Mouse (Mus musculus) forebrain, postnatal 0 days (tissue): ENCODE measurements around the gene Cabp4. TPM values are rescaled to one million over a fixed set of nuclear protein-coding genes. Genes with fewer than 3 reads are reported as not detected.
"Not testable (repeated sequence)": the region's sequence is repeated elsewhere in the genome, so short reads cannot be mapped to it uniquely, and the experiment has no call there.

Source experiments
- ATAC-seq: fragments of 200-750 bp; cut with Nextera tagmentation; 2 replicates; pipeline ENCODE4 v1.8.0; 2017; ENCODE audit warnings: mild to moderate bottlenecking, moderate library complexity
- DNase-seq: peaks from one replicate; pipeline ENCODE4 v3.0.0-alpha.2; 2015
- H3K27ac ChIP-seq: fragments of 300-500 bp; sonication (generic); 2 replicates; pipeline ENCODE4 v1.5.1; 2014; ENCODE audit warnings: low read depth, mild to moderate bottlenecking, antibody characterized with exemption, low read length, moderate library complexity, mixed read lengths
- H3K27me3 ChIP-seq: fragments of 300-500 bp; sonication (generic); 2 replicates; pipeline ENCODE4 v1.6.1; 2014; ENCODE audit warnings: mild to moderate bottlenecking, low read length, mixed read lengths; ENCODE audit not compliant: insufficient read depth
- H3K36me3 ChIP-seq: fragments of 300-500 bp; sonication (generic); 2 replicates; pipeline ENCODE4 v1.6.1; 2014; ENCODE audit warnings: mild to moderate bottlenecking, moderate library complexity; ENCODE audit not compliant: insufficient read depth
- H3K4me1 ChIP-seq: fragments of 300-500 bp; sonication (generic); 2 replicates; pipeline ENCODE4 v1.6.1; 2014; ENCODE audit warnings: antibody characterized with exemption; ENCODE audit not compliant: insufficient read depth
- H3K4me2 ChIP-seq: fragments of 300-500 bp; sonication (generic); 2 replicates; pipeline ENCODE4 v1.6.1; 2014; ENCODE audit warnings: low read depth, mild to moderate bottlenecking, moderate library complexity
- H3K4me3 ChIP-seq: fragments of 300-500 bp; sonication (generic); 2 replicates; pipeline ENCODE4 v1.5.1; 2014; ENCODE audit warnings: low read depth, low read length, mixed read lengths
- H3K9ac ChIP-seq: fragments of 300-500 bp; sonication (generic); 2 replicates; pipeline ENCODE4 v1.6.1; 2014; ENCODE audit warnings: mild to moderate bottlenecking
- H3K9me3 ChIP-seq: fragments of 300-500 bp; sonication (generic); 2 replicates; pipeline ENCODE4 v1.6.1; 2016; ENCODE audit warnings: low read length
- CTCF ChIP-seq: sonication (generic); IDR thresholded peaks from 2 replicates; pipeline ENCODE4 v1.5.1; 2016; ENCODE audit warnings: antibody characterized with exemption, control low read depth, low read depth
- WGBS: fragments of 180-500 bp; shearing (Covaris S2); extraction: QIAGEN DNeasy Blood & Tissue Kit; methylation state at CpG from one replicate; pipeline ENCODE4 v1.1.7; 2014; 5-methylcytosine and 5-hydroxymethylcytosine counted together
- polyA plus RNA-seq: library from polyadenylated mRNA; unstranded; fragments of >200 nt; fragmentation: Nextera tagmentation; extraction: Ambion mirVana; gene quantifications from 2 replicates; pipeline ENCODE4 v1.2.1, GENCODE M21; 2015
- total RNA-seq: library from RNA; depleted of rRNA; stranded (reverse); fragments of >200 nt; gene quantifications from 2 replicates; pipeline ENCODE4 v1.2.3, GENCODE M21; 2014

The Cabp4 gene
- total and polyA plus RNA-seq, 2 experiments from 2014 or later, result 0.08 TPM; not detected in 1

DNA sequence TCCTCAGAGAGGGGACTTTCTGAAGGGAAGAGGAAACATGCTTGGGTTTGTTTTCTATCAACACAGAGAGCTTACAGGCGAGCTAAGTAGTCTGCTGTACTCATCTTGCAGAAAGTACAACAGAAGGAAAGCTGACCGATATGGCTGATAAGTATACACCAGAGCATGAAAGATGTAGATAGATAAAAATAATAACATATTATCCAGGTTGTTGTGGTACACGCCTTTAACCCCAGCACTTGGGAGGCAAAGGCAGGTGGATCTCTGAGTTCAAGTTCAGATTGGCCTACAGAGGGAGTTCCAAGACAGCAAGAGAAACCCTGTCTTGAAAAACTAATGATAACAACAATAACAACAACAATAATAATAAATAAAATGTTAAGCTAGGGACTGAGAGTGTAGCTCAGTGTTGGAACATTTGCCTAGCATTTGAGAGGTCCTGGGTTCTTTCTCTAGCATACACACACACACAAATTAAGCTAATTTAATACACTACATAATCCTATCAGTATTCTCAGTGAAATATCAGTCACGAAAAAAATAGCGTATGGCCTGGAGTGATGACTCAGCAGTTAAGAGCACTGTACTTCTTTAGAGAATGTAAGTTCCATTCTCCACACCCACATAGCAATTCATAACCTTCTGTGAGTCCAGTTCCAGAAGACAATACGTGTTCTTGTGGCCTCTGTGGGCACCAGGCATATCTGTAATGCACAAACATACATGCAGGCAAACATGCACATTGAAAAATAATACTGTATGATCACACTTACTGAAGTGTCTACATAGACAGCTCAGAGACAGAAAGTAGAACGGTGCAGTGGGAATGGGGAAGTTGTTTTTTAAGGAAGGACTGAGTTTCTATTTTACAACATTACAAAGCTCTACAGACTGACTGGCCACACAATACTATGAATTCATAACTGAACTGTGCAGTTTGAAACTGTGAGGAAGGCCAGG lies 21.1 kb downstream of the Cabp4 start:
- H3K27me3 ChIP-seq, result no peaks in the 10 kb centered on the region
- no peak overlapping the region for H3K27ac ChIP-seq
- TF ChIP-seq CTCF, result no peak
- H3K9ac ChIP-seq, result no peak overlapping the region
- peaks cover 10% of the 10 kb centered on the region for H3K36me3 ChIP-seq
- peaks cover 17% of the 10 kb centered on the region for H3K4me1 ChIP-seq
- no peak for ATAC-seq
- 82% methylated on average over 7 of the region's 7 CpGs for WGBS
- H3K4me2 ChIP-seq, result no peak overlapping the region
- DNase-seq, result no peak
- H3K4me3 ChIP-seq, result no peak overlapping the region
- no peaks in the 10 kb centered on the region for H3K9me3 ChIP-seq

DNA sequence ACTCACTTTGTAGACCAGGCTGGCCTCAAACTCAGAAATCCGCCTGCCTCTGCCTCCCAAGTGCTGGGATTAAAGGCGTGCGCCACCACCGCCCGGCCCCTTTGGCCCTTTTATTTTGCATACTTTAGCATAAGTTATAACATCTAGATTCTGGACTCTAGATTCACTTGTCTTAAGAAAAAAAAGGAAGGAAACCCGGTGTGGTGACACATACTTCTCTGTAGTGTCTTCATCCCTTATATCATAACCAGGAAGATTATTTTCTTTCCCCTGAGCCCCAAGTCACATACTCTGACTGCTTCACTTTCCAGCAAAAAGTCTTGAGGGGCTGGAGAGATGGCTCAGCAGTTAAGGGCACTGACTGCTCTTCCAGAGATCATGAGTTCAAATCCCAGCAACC lies 21.9 kb downstream of the Cabp4 start:
- not testable (repeated sequence) for H3K4me2 ChIP-seq

DNA sequence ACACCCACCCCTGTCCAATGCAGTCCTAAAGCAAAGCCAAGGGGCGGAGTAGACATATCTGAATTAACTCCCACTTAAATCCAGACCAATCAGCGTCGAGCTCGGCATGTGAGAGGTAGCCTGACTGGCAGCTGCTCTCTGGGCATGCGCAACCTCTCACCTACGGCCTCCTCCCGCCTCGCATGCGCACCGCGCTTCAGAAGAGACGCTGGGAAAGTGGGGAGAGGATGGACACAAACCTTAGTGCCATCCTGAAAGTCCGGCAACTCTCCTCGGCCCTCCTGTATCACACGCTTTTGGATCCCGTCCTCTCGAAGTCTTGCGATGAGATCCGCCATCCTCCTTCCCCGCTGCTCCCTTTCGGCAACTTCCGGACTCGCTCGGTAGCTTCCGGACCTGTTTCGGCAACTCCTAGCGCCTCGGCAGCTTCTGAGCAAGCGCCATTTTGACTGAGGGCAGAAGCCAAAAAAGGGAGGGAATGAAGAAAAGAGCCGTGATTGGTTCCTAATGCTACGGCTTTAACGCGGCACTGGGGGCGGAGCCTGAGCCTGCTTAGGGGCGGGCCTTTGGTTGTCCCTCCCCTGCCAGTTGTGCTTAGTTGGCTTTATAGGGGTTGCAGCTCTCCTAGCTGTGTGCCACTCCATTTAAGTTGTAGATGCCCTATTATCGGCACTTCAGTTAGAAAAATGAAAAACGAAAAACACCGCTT lies 22.6 kb downstream of the Cabp4 start:
- Histone ChIP-seq H3K36me3 (peaks cover 19% of the 10 kb centered on the region), H3K27ac (peak overlapping the region; percentile 76), H3K9me3 (no peaks in the 10 kb centered on the region), H3K9ac (peak overlapping the region; percentile 66), H3K27me3 (no peaks in the 10 kb centered on the region), H3K4me3 (peak overlapping the region; percentile 44), H3K4me1 (peaks cover 8% of the 10 kb centered on the region), H3K4me2 (peak overlapping the region; percentile 42)
- ATAC-seq (peak; percentile 85), DNase-seq (peak; percentile 99)
- WGBS, result 2% methylated on average over 38 of the region's 38 CpGs
- no peak for TF ChIP-seq CTCF

More for the DNA sequence above, 21.9 kb downstream of the Cabp4 start:
- H3K4me1 ChIP-seq, result peaks cover 14% of the 10 kb centered on the region
- H3K9ac ChIP-seq, H3K9me3 ChIP-seq, DNase-seq, H3K4me3 ChIP-seq, ATAC-seq, H3K27me3 ChIP-seq, H3K27ac ChIP-seq: not testable (repeated sequence)
- 63% methylated on average over 6 of the region's 6 CpGs for WGBS
- H3K36me3 ChIP-seq, result peaks cover 14% of the 10 kb centered on the region

DNA sequence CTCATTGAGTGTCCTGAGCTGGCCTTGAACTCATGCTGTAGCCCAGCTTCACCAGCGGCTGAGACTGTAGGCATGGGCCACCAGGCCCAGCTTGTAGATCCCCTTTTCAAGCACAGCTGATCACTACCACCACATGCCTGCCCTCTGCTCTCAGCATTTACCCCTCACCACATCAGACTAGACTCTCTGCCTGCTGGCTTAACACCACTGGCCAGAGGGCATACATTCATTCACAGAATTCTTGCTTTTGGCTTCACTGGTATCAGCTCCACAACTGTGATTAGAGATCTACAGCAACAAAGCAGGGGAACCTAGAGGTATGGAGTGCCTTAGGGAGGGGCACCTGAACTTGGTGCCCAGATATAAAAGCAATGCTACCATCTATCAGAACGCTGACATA lies 23.3 kb downstream of the Cabp4 start:
- ATAC-seq, result no peak
- peak overlapping the region; percentile 76; the same call in 1 of the 2 replicates for H3K27ac ChIP-seq
- peak overlapping the region; percentile 42 for H3K4me2 ChIP-seq
- H3K9me3 ChIP-seq, result no peaks in the 10 kb centered on the region
- TF ChIP-seq CTCF, result no peak
- H3K4me1 ChIP-seq, result peaks cover 8% of the 10 kb centered on the region
- H3K9ac ChIP-seq, result peak overlapping the region; percentile 66; the same call in 1 of the 2 replicates
- H3K4me3 ChIP-seq, result peak overlapping the region; percentile 44
- no peak for DNase-seq
- 95% methylated on average over 2 of the region's 2 CpGs for whole genome bisulfite sequencing
- H3K27me3 ChIP-seq, result no peaks in the 10 kb centered on the region
- H3K36me3 ChIP-seq, result peaks cover 24% of the 10 kb centered on the region

GRCm38 (mm10) chr19:4119716-4120487 lies 23.9 kb downstream of the Cabp4 start:
- TF ChIP-seq CTCF, result no peak
- Histone ChIP-seq H3K9me3 (no peaks in the 10 kb centered on the region), H3K36me3 (peaks cover 30% of the 10 kb centered on the region), H3K4me1 (peaks cover 8% of the 10 kb centered on the region), H3K4me2 (peak overlapping the region; percentile 42), H3K27me3 (no peaks in the 10 kb centered on the region), H3K27ac (no peak overlapping the region), H3K9ac (0 out of 2 replicates have a peak overlapping the region, but pooled peaks have one; percentile 66), H3K4me3 (no peak overlapping the region)
- DNase-seq (no peak), ATAC-seq (no peak)
- WGBS, result 89% methylated on average over 6 of the region's 6 CpGs

DNA sequence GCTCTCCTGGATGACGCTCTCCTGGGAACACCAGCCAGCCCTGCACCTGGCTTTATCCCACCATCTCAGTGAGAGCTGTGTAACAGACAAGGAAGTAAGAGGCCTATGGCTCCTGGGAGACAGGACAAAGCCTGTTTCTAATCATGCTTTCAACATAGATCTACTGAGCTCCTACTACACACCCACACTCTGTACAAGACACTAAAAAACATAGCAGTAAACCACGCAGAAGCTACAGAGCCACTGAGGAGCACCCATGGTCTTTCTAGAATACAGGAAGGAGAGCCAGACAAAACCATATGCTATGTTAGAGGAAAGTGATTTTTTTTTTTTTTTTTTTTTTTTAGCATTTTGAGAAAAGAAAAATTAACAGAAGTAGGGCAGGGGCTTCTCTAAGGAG lies 25.5 kb downstream of the Cabp4 start:
- Histone ChIP-seq H3K36me3 (peaks cover 46% of the 10 kb centered on the region), H3K27ac (no peak overlapping the region), H3K4me2 (no peak overlapping the region), H3K9ac (no peak overlapping the region), H3K4me1 (peaks cover 8% of the 10 kb centered on the region), H3K9me3 (no peaks in the 10 kb centered on the region), H3K4me3 (no peak overlapping the region), H3K27me3 (no peaks in the 10 kb centered on the region)
- no peak for DNase-seq
- no peak for TF ChIP-seq CTCF
- ATAC-seq, result no peak
- WGBS, result 97% methylated on average over 2 of the region's 2 CpGs
